11 mouse cellular contexts compared by ENCODE assay signal in the genomic region with DNA sequence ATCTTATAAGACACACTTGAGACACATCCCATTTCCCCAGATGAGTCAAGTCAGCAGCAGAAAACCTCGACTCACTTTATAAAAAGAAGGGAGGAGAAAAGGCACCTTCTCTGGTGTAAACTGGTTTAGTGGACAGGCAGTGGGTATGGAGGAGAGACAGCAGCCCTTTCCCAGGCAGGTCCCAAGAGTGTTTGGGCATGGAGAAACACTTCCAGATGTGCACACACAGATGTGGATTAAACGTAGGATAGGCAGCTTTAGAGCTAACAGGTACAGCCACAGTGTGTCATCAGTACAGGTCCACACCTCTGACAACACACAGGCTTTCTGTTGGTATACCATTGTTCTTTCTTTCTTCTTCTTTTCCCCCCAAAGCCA. TPM values are rescaled to one million over a fixed set of nuclear protein-coding genes. Genes with fewer than 3 reads are reported as not detected.
DNase-seq lines count a peak whose midpoint lies in the region; ATAC-seq and TF ChIP-seq lines count a peak whose summit lies in the region.
"Had no signal": no experiment of that assay in that cellular context is flagged by ENCODE, and none has a peak within 500 bp of the region (broad histone marks: within the 10 kb centered on the region; RNA-seq: fewer than 3 reads in every experiment).

No protein-coding gene starts in this region.

- peaks cover 2% of the 10 kb centered on the region for H3K4me1 ChIP-seq in spleen, adult 2 months (ENCODE audit: control insufficient read depth, insufficient read depth, insufficient read length)
- H3K4me1 ChIP-seq in hindbrain, embryonic 10.5 days (replicated peaks), result peaks cover 35% of the 10 kb centered on the region
- peaks cover 40% of the 10 kb centered on the region for H3K4me1 ChIP-seq in midbrain, embryonic 10.5 days
- H3K4me1 ChIP-seq in neural tube, embryonic 15.5 days, result peaks cover 43% of the 10 kb centered on the region
- H3K4me1 ChIP-seq: liver, embryonic 12.5 days had no signal

- no peaks in the 10 kb centered on the region for H3K27me3 ChIP-seq in spleen, adult 2 months (ENCODE audit: control insufficient read depth, insufficient read depth, low read length)
- peaks cover 9% of the 10 kb centered on the region for H3K27me3 ChIP-seq in hindbrain, embryonic 10.5 days (ENCODE audit: insufficient read depth, poor library complexity, severe bottlenecking)
- peaks cover 17% of the 10 kb centered on the region; the same call in 1 of the 2 replicates for H3K27me3 ChIP-seq in midbrain, embryonic 10.5 days (ENCODE audit: low read depth, poor library complexity, severe bottlenecking)
- H3K27me3 ChIP-seq in neural tube, embryonic 15.5 days (replicated peaks), result no peaks in the 10 kb centered on the region
- H3K27me3 ChIP-seq: Patski had no signal

- H3K9ac ChIP-seq in neural tube, embryonic 15.5 days (replicated peaks), result peak overlapping the region; percentile 14; the same call in 1 of the 2 replicates
- H3K9ac ChIP-seq: liver, embryonic 12.5 days had no signal

- TF ChIP-seq CTCF in spleen, adult 2 months (IDR thresholded peaks at IDR 0.05; ENCODE audit: extremely low read depth, insufficient read depth, insufficient read length, insufficient replicate concordance), result no peak
- TF ChIP-seq CTCF in layer of hippocampus, adult 2 months (conservative IDR thresholded peaks at IDR 0.05), result no peak

- no peaks in the 10 kb centered on the region for H3K36me3 ChIP-seq in spleen, adult 2 months (ENCODE audit: control insufficient read depth, insufficient read depth, low read length)
- H3K36me3 ChIP-seq in hindbrain, embryonic 10.5 days, result no peaks in the 10 kb centered on the region
- H3K36me3 ChIP-seq in midbrain, embryonic 10.5 days, result no peaks in the 10 kb centered on the region
- no peaks in the 10 kb centered on the region for H3K36me3 ChIP-seq in neural tube, embryonic 15.5 days
- H3K36me3 ChIP-seq: liver, embryonic 12.5 days had no signal

- WGBS in spleen, adult 2 months, result 47% methylated on average over 2 of the region's 2 CpGs
- WGBS in hindbrain, embryonic 10.5 days, result 45% methylated on average over 2 of the region's 2 CpGs
- WGBS in midbrain, embryonic 10.5 days, result 64% methylated on average over 2 of the region's 2 CpGs
- 11% methylated on average over 2 of the region's 2 CpGs for WGBS in neural tube, embryonic 15.5 days

- H3K4me2 ChIP-seq in neural tube, embryonic 15.5 days, result peak overlapping the region; percentile 56

- no peak; the same call in 1 of the 2 replicates for ATAC-seq in neural tube, embryonic 15.5 days (ENCODE audit: low FRiP score)
- ATAC-seq: liver, embryonic 12.5 days; Patski had no signal

- H3K9me3 ChIP-seq in hindbrain, embryonic 10.5 days, result peaks cover 3% of the 10 kb centered on the region; the same call in 1 of the 2 replicates
- H3K9me3 ChIP-seq in midbrain, embryonic 10.5 days (replicated peaks), result no peaks in the 10 kb centered on the region
- H3K9me3 ChIP-seq in neural tube, embryonic 15.5 days (replicated peaks), result no peaks in the 10 kb centered on the region

- peak overlapping the region; percentile 93 for H3K27ac ChIP-seq in spleen, adult 2 months (ENCODE audit: insufficient read depth, low read length)
- H3K27ac ChIP-seq in hindbrain, embryonic 10.5 days, result peak overlapping the region; percentile 62; the same call in 1 of the 2 replicates
- H3K27ac ChIP-seq in midbrain, embryonic 10.5 days (replicated peaks), result peak overlapping the region; percentile 55; the same call in 1 of the 2 replicates
- H3K27ac ChIP-seq in neural tube, embryonic 15.5 days (replicated peaks), result peak overlapping the region; percentile 75
- no peak overlapping the region for H3K27ac ChIP-seq in layer of hippocampus, adult 2 months
- H3K27ac ChIP-seq: liver, embryonic 12.5 days had no signal

- no peak for DNase-seq in spleen, adult 2 months (ENCODE audit: low read depth in 1 of 2, low spot score in 2 of 2)
- no peak for DNase-seq in spleen, postnatal 10 days (ENCODE audit: low spot score in 2 of 2)
- DNase-seq in hindbrain, embryonic 10.5 days (ENCODE audit: low spot score), result no peak
- no peak for DNase-seq in midbrain, embryonic 10.5 days (ENCODE audit: low spot score)
- no peak for DNase-seq in layer of hippocampus, adult 2 months (ENCODE audit: low spot score in 2 of 2)
- no peak for DNase-seq in urinary bladder, postnatal 4 days (ENCODE audit: low spot score in 2 of 2)
- no peak for DNase-seq in adipocyte (ENCODE audit: low spot score)
- DNase-seq: cerebellum, adult 8-10 months had no signal

- TF ChIP-seq POLR2A in spleen, adult 2 months (IDR thresholded peaks at IDR 0.05; ENCODE audit: low read depth, low read length), result no peak

- H3K4me3 ChIP-seq in spleen, adult 2 months (ENCODE audit: extremely low read depth, insufficient read depth, insufficient read length), result no peak overlapping the region
- H3K4me3 ChIP-seq in hindbrain, embryonic 10.5 days, result no peak overlapping the region
- H3K4me3 ChIP-seq in midbrain, embryonic 10.5 days, result no peak overlapping the region
- H3K4me3 ChIP-seq in neural tube, embryonic 15.5 days (replicated peaks), result peak overlapping the region; percentile 38; the same call in 1 of the 2 replicates
- no peak overlapping the region for H3K4me3 ChIP-seq in layer of hippocampus, adult 2 months
- H3K4me3 ChIP-seq: liver, embryonic 12.5 days had no signal

RNA-seq across cellular contexts. Expression of gene Scml4, which starts 0.4 kb away (rescaled TPM):
- polyA plus RNA-seq in spleen, adult 2 months (2012; rRNA removed), result 24.6 and 34.7 TPM in 2 replicates
- 0.86 and 1.8 TPM in 2 replicates for polyA plus RNA-seq in hindbrain, embryonic 10.5 days (2016; fragmentation: Nextera tagmentation; extraction: Ambion mirVana)
- polyA plus RNA-seq in midbrain, embryonic 10.5 days (2016; fragmentation: Nextera tagmentation; extraction: Ambion mirVana), result 0.17 and 0.97 TPM in 2 replicates
- 7.9 and 9.0 TPM in 2 replicates for polyA plus RNA-seq in neural tube, embryonic 15.5 days (2015; fragmentation: Nextera tagmentation; extraction: Ambion mirVana)
- total RNA-seq in layer of hippocampus, adult 2 months (2021), result 1 to 10 TPM; 3.7 to 5.6 TPM
